Mouse (Mus musculus) limb, embryonic 13.5 days (tissue): ENCODE results near the gene Ubxn11. TPM values are rescaled to one million over a fixed set of nuclear protein-coding genes. Genes with fewer than 3 reads are reported as not detected.
A peak's percentile ranks its signal among the peaks of the same experiment; 100 is the strongest.

Experiments
- ATAC-seq: fragments of 200-750 bp; cut with Nextera tagmentation; 2 replicates; pipeline ENCODE4 v1.8.0; 2017; ENCODE audit warnings: low read depth, moderate number of reproducible peaks, moderate TSS enrichment; ENCODE audit not compliant: low FRiP score
- H3K27ac ChIP-seq: fragments of 300-500 bp; sonication (generic); 2 replicates; pipeline ENCODE4 v1.5.1; 2015; ENCODE audit warnings: inconsistent platforms, mild to moderate bottlenecking, moderate library complexity
- H3K27me3 ChIP-seq: fragments of 300-500 bp; sonication (generic); 2 replicates; pipeline ENCODE4 v1.6.1; 2015; ENCODE audit warnings: mild to moderate bottlenecking, inconsistent platforms
- H3K36me3 ChIP-seq: fragments of 300-500 bp; sonication (generic); 2 replicates; pipeline ENCODE4 v1.6.1; 2015; ENCODE audit warnings: inconsistent platforms, mild to moderate bottlenecking, moderate library complexity
- H3K4me1 ChIP-seq: fragments of 300-500 bp; sonication (generic); 2 replicates; pipeline ENCODE4 v1.6.1; 2015; ENCODE audit warnings: inconsistent platforms
- H3K4me2 ChIP-seq: fragments of 300-500 bp; sonication (generic); replicated peaks from 2 replicates; pipeline ENCODE4 v1.6.1; 2015; ENCODE audit warnings: inconsistent platforms, mild to moderate bottlenecking, moderate library complexity
- H3K4me3 ChIP-seq: fragments of 300-500 bp; sonication (generic); 2 replicates; pipeline ENCODE4 v1.5.1; 2015; ENCODE audit warnings: moderate library complexity, mild to moderate bottlenecking, inconsistent platforms
- H3K9ac ChIP-seq: fragments of 300-500 bp; sonication (generic); 2 replicates; pipeline ENCODE4 v1.6.1; 2015; ENCODE audit warnings: mild to moderate bottlenecking, inconsistent platforms
- H3K9me3 ChIP-seq: fragments of 300-500 bp; sonication (generic); 2 replicates; pipeline ENCODE4 v1.6.1; 2016; ENCODE audit warnings: inconsistent platforms
- WGBS: fragments of 180-500 bp; shearing (Covaris S2); methylation state at CpG from one replicate; pipeline ENCODE4 v1.1.7; 2015; 5-methylcytosine and 5-hydroxymethylcytosine counted together
- polyA plus RNA-seq: library from polyadenylated mRNA; unstranded; fragments of >200 nt; fragmentation: Nextera tagmentation; extraction: Ambion mirVana; gene quantifications from 2 replicates; pipeline ENCODE4 v1.2.1, GENCODE M21; 2015

Ubxn11 gene
- polyA plus RNA-seq, 1 experiment from 2014 or later: 14.3 TPM

GRCm38 (mm10) chr4:134068793-134069580, 33.4 kb upstream of the Ubxn11 start:
- no peak overlapping the region for H3K4me2 ChIP-seq
- H3K9ac ChIP-seq: no peak overlapping the region
- no peak for ATAC-seq
- no peak overlapping the region for H3K4me3 ChIP-seq
- no peaks in the 10 kb centered on the region for H3K36me3 ChIP-seq
- no peaks in the 10 kb centered on the region for H3K4me1 ChIP-seq
- peaks cover 32% of the 10 kb centered on the region for H3K27me3 ChIP-seq
- no peak overlapping the region for H3K27ac ChIP-seq
- H3K9me3 ChIP-seq: no peaks in the 10 kb centered on the region
- WGBS: 89% methylated on average over 4 of the region's 4 CpGs

GRCm38 (mm10) chr4:134078694-134079093, 23.7 kb upstream of the Ubxn11 start:
- Histone ChIP-seq H3K4me3 (no peak overlapping the region), H3K27me3 (peaks cover 34% of the 10 kb centered on the region), H3K36me3 (no peaks in the 10 kb centered on the region), H3K4me1 (peaks cover 16% of the 10 kb centered on the region; the same call in 1 of the 2 replicates), H3K4me2 (no peak overlapping the region), H3K27ac (no peak overlapping the region), H3K9ac (no peak overlapping the region), H3K9me3 (no peaks in the 10 kb centered on the region)
- no peak for ATAC-seq
- 13% methylated on average over 3 of the region's 3 CpGs for WGBS

- H3K9ac ChIP-seq: no peak overlapping the region
- H3K4me3 ChIP-seq: no peak overlapping the region
- 74% methylated on average over 4 of the region's 4 CpGs for WGBS
- peaks cover 34% of the 10 kb centered on the region for H3K27me3 ChIP-seq
- H3K36me3 ChIP-seq: no peaks in the 10 kb centered on the region
- no peak overlapping the region for H3K27ac ChIP-seq
- no peak overlapping the region for H3K4me2 ChIP-seq
- H3K9me3 ChIP-seq: 0 out of 2 replicates have a peak, but pooled peaks cover 3% of the 10 kb centered on the region
- no peak for ATAC-seq
- peaks cover 16% of the 10 kb centered on the region; the same call in 1 of the 2 replicates for H3K4me1 ChIP-seq
Measured at GRCm38 (mm10) chr4:134080674-134081073, 21.7 kb upstream of the Ubxn11 start.

- Histone ChIP-seq H3K36me3 (no peaks in the 10 kb centered on the region), H3K27me3 (peaks cover 34% of the 10 kb centered on the region), H3K9ac (peak overlapping the region; percentile 51; the same call in 1 of the 2 replicates), H3K4me1 (peaks cover 16% of the 10 kb centered on the region; the same call in 1 of the 2 replicates), H3K4me2 (peak overlapping the region; percentile 84), H3K4me3 (peak overlapping the region; percentile 49), H3K27ac (no peak overlapping the region), H3K9me3 (0 out of 2 replicates have a peak, but pooled peaks cover 3% of the 10 kb centered on the region)
- under 1% methylated on average over 40 of the region's 41 CpGs for WGBS
- peak; percentile 85 for ATAC-seq
Measured at GRCm38 (mm10) chr4:134081730-134082386, 20.5 kb upstream of the Ubxn11 start.

- no peak overlapping the region for H3K9ac ChIP-seq
- ATAC-seq: no peak
- H3K27me3 ChIP-seq: peaks cover 34% of the 10 kb centered on the region
- H3K4me3 ChIP-seq: peak overlapping the region; percentile 49
- no peak overlapping the region for H3K27ac ChIP-seq
- H3K9me3 ChIP-seq: 0 out of 2 replicates have a peak, but pooled peaks cover 3% of the 10 kb centered on the region
- no peaks in the 10 kb centered on the region for H3K36me3 ChIP-seq
- peak overlapping the region; percentile 84 for H3K4me2 ChIP-seq
- 5% methylated on average over 7 of the region's 7 CpGs for WGBS
- peaks cover 16% of the 10 kb centered on the region; the same call in 1 of the 2 replicates for H3K4me1 ChIP-seq
Measured at GRCm38 (mm10) chr4:134082460-134082859, 19.9 kb upstream of the Ubxn11 start.

GRCm38 (mm10) chr4:134084999-134085398, 17.4 kb upstream of the Ubxn11 start:
- 0 out of 2 replicates have a peak, but pooled peaks cover 3% of the 10 kb centered on the region for H3K9me3 ChIP-seq
- no peaks in the 10 kb centered on the region for H3K36me3 ChIP-seq
- ATAC-seq: no peak
- H3K4me2 ChIP-seq: no peak overlapping the region
- no peak overlapping the region for H3K9ac ChIP-seq
- WGBS: 85% methylated on average over 4 of the region's 4 CpGs
- H3K4me3 ChIP-seq: no peak overlapping the region
- H3K4me1 ChIP-seq: peaks cover 13% of the 10 kb centered on the region; the same call in 1 of the 2 replicates
- peaks cover 31% of the 10 kb centered on the region for H3K27me3 ChIP-seq
- no peak overlapping the region for H3K27ac ChIP-seq

- H3K4me1 ChIP-seq: 0 out of 2 replicates have a peak, but pooled peaks cover 1% of the 10 kb centered on the region
- no peak overlapping the region for H3K4me3 ChIP-seq
- no peak for ATAC-seq
- no peaks in the 10 kb centered on the region for H3K36me3 ChIP-seq
- H3K4me2 ChIP-seq: 0 out of 2 replicates have a peak overlapping the region, but pooled peaks have one; percentile 17
- no peak overlapping the region for H3K27ac ChIP-seq
- H3K27me3 ChIP-seq: peaks cover 7% of the 10 kb centered on the region
- H3K9ac ChIP-seq: no peak overlapping the region; the same call in 1 of the 2 replicates
- H3K9me3 ChIP-seq: 0 out of 2 replicates have a peak, but pooled peaks cover 3% of the 10 kb centered on the region
- WGBS: 51% methylated on average over 7 of the region's 7 CpGs
Measured at GRCm38 (mm10) chr4:134087412-134087811, 15.0 kb upstream of the Ubxn11 start.

- 0 out of 2 replicates have a peak, but pooled peaks cover 3% of the 10 kb centered on the region for H3K9me3 ChIP-seq
- H3K4me3 ChIP-seq: no peak overlapping the region
- H3K4me1 ChIP-seq: no peaks in the 10 kb centered on the region
- no peak overlapping the region for H3K9ac ChIP-seq
- H3K36me3 ChIP-seq: no peaks in the 10 kb centered on the region
- no peaks in the 10 kb centered on the region for H3K27me3 ChIP-seq
- 76% methylated on average over 9 of the region's 9 CpGs for WGBS
- no peak overlapping the region for H3K27ac ChIP-seq
- H3K4me2 ChIP-seq: no peak overlapping the region
- ATAC-seq: no peak
Measured at GRCm38 (mm10) chr4:134089029-134089428, 13.3 kb upstream of the Ubxn11 start.

GRCm38 (mm10) chr4:134090521-134091224, 11.7 kb upstream of the Ubxn11 start:
- ATAC-seq: no peak
- Histone ChIP-seq H3K4me1 (no peaks in the 10 kb centered on the region), H3K36me3 (no peaks in the 10 kb centered on the region), H3K4me2 (no peak overlapping the region), H3K27ac (no peak overlapping the region), H3K9ac (no peak overlapping the region), H3K4me3 (no peak overlapping the region), H3K9me3 (no peaks in the 10 kb centered on the region), H3K27me3 (no peaks in the 10 kb centered on the region)
- WGBS: 78% methylated on average over 16 of the region's 16 CpGs

- Histone ChIP-seq H3K4me3 (no peak overlapping the region), H3K4me1 (no peaks in the 10 kb centered on the region), H3K9ac (no peak overlapping the region), H3K27me3 (no peaks in the 10 kb centered on the region), H3K36me3 (no peaks in the 10 kb centered on the region), H3K4me2 (no peak overlapping the region), H3K9me3 (no peaks in the 10 kb centered on the region), H3K27ac (no peak overlapping the region)
- 81% methylated on average over 6 of the region's 6 CpGs for WGBS
- ATAC-seq: no peak
Measured at GRCm38 (mm10) chr4:134091225-134091529, 11.2 kb upstream of the Ubxn11 start.

GRCm38 (mm10) chr4:134092382-134093288, 9.7 kb upstream of the Ubxn11 start:
- Histone ChIP-seq H3K4me2 (no peak overlapping the region), H3K9me3 (no peaks in the 10 kb centered on the region), H3K36me3 (no peaks in the 10 kb centered on the region), H3K4me3 (no peak overlapping the region), H3K27me3 (no peaks in the 10 kb centered on the region), H3K27ac (no peak overlapping the region), H3K4me1 (no peaks in the 10 kb centered on the region), H3K9ac (no peak overlapping the region)
- WGBS: 73% methylated on average over 6 of the region's 6 CpGs
- no peak for ATAC-seq
